Mouse (Mus musculus) liver, embryonic 14.5 days (tissue): ENCODE data around the gene Wif1.

Experiments
- CTCF ChIP-seq: IDR thresholded peaks from 2 replicates; pipeline ENCODE4 v1.5.1; 2016; ENCODE audit warnings: antibody characterized with exemption, low read depth, control low read depth
- EP300 ChIP-seq: IDR thresholded peaks from 2 replicates; pipeline ENCODE4 v1.6.1; 2016; ENCODE audit warnings: antibody characterized with exemption, low read depth

- TF ChIP-seq CTCF: no peak
- TF ChIP-seq EP300: no peak
These were observed 16.9 kb upstream of the Wif1 start for GRCm38 (mm10) chr10:121016711-121017503.
